Mouse (Mus musculus): ENCODE measurements at regions not wholly inside any gene's neighbourhood (a gene's known extent, or its start where the extent isn't known, plus 50 kb on each side); places are given as distances from the start of the nearest gene placed in this dataset.

DNA sequence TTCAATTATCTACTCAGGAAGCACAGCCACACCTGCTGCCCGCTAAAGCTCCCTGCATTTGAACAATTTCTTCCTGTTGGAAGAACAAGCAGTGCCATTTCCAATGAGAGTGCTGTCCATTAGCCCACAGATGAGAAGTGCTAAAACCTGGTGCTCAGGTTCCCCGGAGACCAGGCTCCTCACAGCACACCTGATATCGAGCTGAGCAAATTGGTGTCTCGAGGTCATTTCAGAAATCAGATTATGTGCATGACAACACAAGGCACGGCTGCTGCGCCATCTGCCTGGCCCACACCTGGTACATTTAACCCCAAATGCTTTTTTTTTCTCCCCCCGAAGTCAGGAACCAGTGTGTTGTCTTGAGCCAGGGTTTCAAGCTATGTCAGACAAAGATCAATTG is 621.3 kb upstream of the Tenm3 start:
- TF ChIP-seq CTCF (IDR thresholded peaks at IDR 0.05; ENCODE audit: control insufficient read depth, insufficient read depth, insufficient replicate concordance, low read depth, low read length) = no peak
- no peak for TF ChIP-seq POLR2A (IDR thresholded peaks at IDR 0.05; ENCODE audit: control insufficient read depth, low read depth, low read length)
